Mouse (Mus musculus) testis, adult 2 months (tissue): ENCODE results near the gene Myh10.

ENCODE experiments used
- CTCF ChIP-seq: fragments of 200-500 bp; IDR thresholded peaks from 2 replicates; pipeline ENCODE4 v1.5.1; 2012; ENCODE audit warnings: low read depth, mild to moderate bottlenecking, inconsistent platforms, low read length, moderate library complexity; ENCODE audit not compliant: control insufficient read depth, insufficient read depth, insufficient replicate concordance
- POLR2A ChIP-seq: fragments of 200-500 bp; IDR thresholded peaks from 2 replicates; pipeline ENCODE4 v1.6.1; 2012; ENCODE audit warnings: low read depth, mild to moderate bottlenecking, inconsistent platforms, low read length, moderate library complexity; ENCODE audit not compliant: control insufficient read depth

- TF ChIP-seq POLR2A (no peak), CTCF (no peak)
These were observed 170.9 kb downstream of the Myh10 start for GRCm38 (mm10) chr11:68862260-68862659.
